Mouse (Mus musculus): Measurements from ENCODE around the gene Dctn3.
A peak's percentile ranks its signal among the peaks of the same experiment; 100 is the strongest.
"Not testable (repeated sequence)": the region's sequence is repeated elsewhere in the genome, so short reads cannot be mapped to it uniquely, and the experiment has no call there.

The Dctn3 gene

GRCm38 (mm10) chr4:41738256-41738603 lies 15.3 kb upstream of the Dctn3 start:
- no peak for DNase-seq (ENCODE audit: low read depth, low spot score)

- peak; percentile 59 for DNase-seq (ENCODE audit: low read depth, low spot score)
Observed at GRCm38 (mm10) chr4:41737602-41738255, 14.8 kb upstream of the Dctn3 start.

GRCm38 (mm10) chr4:41731052-41731765 lies 8.2 kb upstream of the Dctn3 start, which contains the start of gene Arid3c:
Gene Arid3c, minus strand, starts transcription at chr4:41731142.
- DNase-seq (ENCODE audit: low read depth, low spot score), result no peak

DNA sequence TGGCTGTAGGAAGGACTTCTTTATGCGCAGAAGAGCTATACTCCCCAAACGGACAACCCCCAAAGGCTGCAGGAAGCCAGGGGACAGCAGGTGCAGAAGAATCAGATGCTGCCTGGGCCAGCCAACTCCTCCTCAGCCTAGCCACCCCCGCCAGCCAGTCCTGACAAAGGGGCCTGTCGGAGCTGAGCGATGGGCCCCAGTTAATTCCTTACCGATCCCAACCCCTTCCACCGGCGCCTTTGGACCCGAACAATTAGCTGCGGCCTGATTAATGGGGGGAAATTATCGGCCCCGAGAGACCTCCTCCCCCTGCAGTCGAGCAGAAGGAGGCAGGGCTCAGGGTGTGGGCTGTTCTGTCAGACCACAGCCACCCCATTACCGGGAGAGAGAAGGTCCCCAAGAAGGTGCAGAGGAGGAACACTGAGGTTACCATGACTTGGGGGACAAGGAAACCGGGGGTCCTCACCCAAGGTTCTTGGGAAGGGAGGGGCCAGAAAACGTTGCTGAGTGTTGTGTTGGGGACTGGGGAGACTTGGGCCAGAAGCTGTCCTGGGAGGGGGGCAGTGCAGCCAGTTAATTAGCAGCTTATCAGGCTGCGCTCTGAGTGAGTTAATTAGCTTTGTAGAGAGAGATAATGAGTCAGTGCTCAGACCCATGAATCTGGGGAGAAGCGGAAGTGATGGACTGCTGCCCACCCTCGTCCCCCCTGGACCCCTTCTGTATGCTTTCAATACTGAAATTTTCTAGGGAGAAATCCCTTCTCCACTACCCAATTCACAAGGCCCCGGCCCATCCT lies 4.1 kb upstream of the Dctn3 start:
- no peak for DNase-seq (ENCODE audit: low read depth, low spot score)

GRCm38 (mm10) chr4:41716834-41717233 lies 6.1 kb downstream of the Dctn3 start:
- DNase-seq (ENCODE audit: low read depth, low spot score), result no peak

GRCm38 (mm10) chr4:41715596-41715995 lies 7.4 kb downstream of the Dctn3 start:
- no peak for DNase-seq (ENCODE audit: low read depth, low spot score)

GRCm38 (mm10) chr4:41715082-41715481 lies 7.9 kb downstream of the Dctn3 start:
- DNase-seq (ENCODE audit: low read depth, low spot score), result no peak

DNA sequence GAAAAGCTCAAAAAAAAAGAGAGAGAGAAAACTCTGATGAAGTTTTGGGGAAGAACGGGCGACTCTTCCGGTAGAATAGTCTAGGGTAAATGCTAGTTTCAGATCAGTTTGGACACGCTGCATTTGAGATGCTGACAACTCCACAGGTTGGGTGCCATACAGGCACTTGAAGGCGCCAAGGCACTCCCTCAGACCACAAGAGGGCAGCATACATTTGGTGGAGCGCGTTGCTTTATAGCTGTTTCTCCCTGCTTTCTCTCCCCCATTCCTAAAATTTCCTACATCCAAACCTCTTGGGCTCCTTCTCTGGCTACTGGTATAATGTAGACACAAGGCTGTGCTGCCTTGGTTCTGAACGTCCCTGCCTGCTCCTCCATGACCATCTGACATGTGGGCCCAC lies 8.7 kb downstream of the Dctn3 start:
- no peak for DNase-seq (ENCODE audit: low read depth, low spot score)

DNA sequence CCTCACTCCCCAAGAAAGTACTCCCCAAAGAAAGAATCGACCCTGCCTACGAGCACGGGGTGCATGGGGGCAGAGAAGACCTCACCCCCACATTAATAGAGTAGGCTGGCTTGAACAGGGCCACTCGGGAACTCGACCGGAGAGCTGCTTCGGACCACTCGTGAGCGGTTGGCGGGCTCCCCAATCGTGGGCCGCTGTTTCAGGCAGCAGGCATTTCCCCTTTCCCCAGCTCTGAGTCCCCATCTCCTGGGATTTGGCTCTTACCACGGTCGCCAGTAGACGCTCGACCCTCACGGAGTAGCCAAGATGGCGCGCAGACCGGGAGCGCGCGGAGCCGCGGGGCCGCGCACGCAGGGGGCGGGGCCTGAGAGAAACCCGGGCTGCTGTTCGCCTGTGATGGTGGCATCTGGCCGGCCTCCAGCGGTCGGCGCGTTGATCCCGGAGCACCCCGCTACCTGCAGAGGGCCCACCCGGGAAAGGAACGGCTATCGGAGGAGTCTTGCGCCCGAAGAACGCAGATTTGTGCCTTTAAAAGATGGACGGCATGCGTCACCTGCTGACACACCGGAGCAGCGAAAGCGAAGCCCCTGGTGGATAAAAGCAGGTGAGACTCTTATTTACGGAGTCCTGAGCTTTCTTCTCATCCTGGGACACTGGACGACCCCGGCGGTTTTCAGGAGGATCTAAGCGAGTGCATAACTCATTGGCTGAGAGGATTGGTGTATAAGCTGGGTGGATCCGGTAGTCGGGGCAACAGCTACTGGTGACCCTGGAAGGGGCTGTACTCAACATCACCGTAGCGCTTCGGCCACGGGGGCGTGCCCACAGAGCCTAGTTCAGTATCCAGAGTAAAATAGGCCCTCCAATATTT lies 9.5 kb downstream of the Dctn3 start, which contains the start of gene Rpp25l:
Gene Rpp25l, minus strand, starts transcription at position 338 of the 871 bp plus-strand sequence.
- no peak for DNase-seq (ENCODE audit: low read depth, low spot score)

GRCm38 (mm10) chr4:41712421-41713196 lies 10.4 kb downstream of the Dctn3 start:
- no peak for DNase-seq (ENCODE audit: low read depth, low spot score)

DNA sequence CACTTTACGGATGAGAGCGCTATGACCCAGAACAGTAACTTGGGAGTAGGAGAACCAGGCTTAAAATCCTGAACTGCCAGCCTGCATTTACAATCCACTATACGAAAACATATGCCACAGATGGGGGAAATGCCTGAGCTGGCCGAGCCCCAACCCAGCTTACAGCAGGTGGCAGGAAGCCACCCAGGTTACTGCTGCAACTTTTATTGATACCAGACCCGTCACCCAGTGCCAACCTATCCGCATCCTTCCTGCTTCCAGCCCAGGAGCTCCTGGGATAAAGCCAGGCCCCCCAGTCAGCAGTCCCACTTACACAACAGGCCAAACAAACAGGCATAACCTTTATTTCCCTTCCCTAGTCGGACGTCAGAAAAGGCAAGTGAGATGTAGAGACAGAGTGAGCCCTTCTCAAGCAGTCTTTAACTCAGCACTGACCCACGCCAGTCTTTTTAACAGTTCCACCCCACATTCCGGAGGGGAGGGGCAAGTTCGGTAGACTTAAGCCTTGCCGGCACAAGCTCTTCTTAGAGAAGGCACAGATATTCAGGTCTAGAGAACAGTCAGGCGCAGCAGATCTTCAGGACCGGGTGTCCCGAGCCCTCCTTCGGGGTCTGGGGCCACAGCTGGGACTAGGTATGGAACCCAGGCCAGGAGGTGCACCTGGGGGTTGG lies 11.1 kb downstream of the Dctn3 start:
- no peak for DNase-seq (ENCODE audit: low read depth, low spot score)

DNA sequence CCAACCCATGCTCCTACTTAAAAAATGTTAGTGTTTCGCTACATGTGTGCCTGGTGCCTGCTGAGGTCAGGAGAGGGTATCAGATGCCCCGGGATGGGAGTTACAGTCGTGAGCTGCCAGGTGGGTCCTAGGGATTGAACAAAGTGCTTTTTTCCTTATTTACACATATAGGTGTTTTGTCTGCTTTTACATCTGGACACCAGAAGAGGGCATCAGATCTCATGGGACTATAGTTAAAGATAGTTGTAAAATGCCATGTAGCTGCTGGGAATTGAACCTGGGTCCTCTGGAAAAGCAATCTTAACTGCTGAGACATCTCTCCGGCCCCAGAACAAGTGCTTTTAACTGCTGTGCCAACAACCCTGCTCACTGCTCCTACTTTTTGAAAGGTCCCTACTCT lies 12.7 kb downstream of the Dctn3 start:
- DNase-seq (ENCODE audit: low read depth, low spot score), result no peak

GRCm38 (mm10) chr4:41708192-41708745 lies 14.7 kb downstream of the Dctn3 start:
- DNase-seq (ENCODE audit: low read depth, low spot score), result no peak

DNA sequence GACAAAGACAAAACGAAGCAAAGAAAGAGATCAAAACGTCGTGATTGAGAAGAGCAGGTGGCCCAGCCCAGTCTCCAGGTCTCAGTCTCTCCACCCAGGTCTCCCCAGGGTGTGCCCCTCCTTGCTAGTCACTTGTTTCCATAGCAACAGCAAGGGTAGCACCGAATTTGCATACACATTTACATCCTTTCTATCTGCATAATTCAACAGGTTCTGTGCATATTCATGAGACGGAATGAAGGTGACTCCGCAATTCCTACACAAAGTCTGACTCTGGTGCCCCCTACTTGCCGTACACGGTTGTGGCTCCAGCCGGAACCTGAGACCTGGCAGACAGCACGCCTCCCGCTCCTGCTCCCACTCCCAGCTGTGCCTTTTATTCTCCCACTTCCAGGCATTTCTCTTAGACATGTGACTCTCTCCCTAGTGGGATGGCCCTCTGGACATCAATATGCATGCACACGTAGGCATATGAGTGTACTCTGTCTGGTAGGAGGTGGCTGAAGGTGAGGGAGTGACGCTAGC lies 15.9 kb downstream of the Dctn3 start:
- DNase-seq (ENCODE audit: low read depth, low spot score), result peak; percentile 79

DNA sequence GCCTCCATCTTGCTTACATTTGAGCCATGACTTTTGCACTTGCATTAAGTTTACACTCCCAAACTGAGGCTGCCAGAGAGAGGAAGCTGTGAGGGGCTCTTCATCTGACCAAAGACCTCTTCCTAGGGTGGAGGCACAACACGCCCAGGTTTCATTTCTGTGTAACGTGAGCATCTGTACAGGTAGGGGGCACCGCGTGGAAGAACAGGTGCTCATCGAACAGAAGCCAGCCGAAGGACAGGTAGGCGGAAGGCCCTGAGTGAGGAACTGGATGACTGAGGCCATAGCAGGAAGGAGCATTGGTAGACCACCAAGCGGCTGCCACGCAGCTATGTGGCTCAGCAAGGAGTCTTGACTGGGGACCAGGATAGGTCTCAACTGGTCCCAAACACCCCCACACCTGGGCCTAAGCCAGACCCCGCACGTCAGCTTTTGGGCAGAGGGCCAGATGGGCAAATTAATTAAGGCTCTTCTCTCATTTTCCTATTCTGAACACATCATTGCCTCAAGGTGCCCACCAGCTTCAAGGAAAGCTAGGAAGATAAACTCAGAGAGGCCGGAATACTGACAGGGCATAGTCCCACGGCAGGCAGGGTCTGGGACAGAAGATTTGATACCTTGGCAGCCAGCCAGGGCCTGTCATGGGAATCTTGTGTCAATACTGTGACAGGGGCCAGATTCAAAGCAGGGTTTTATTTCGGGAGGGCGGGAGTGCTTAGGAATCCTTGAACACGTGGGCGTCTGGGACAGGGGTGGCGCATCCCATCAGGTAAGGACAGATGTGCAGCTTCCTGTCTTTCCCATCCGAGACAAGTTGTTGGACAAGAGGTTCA lies 16.8 kb downstream of the Dctn3 start:
- DNase-seq (ENCODE audit: low read depth, low spot score), result no peak

- DNase-seq (ENCODE audit: low read depth, low spot score), result no peak
Observed at GRCm38 (mm10) chr4:41704651-41705050, 18.3 kb downstream of the Dctn3 start.

- not testable (repeated sequence) for DNase-seq (ENCODE audit: low read depth, low spot score)
Observed at GRCm38 (mm10) chr4:41702226-41702625, 20.7 kb downstream of the Dctn3 start.

GRCm38 (mm10) chr4:41700224-41700623 lies 22.7 kb downstream of the Dctn3 start:
- DNase-seq (ENCODE audit: low read depth, low spot score), result not testable (repeated sequence)

GRCm38 (mm10) chr4:41699783-41700182 lies 23.2 kb downstream of the Dctn3 start, which contains the start of gene Il11ra1:
Gene Il11ra1, plus strand, starts transcription at chr4:41699989.
- DNase-seq (ENCODE audit: low read depth, low spot score), result not testable (repeated sequence)

All from telencephalon, adult 2 months (tissue).